Mouse (Mus musculus): ENCODE measurements around the gene Cxxc4.

- no peak for TF ChIP-seq CTCF (IDR thresholded peaks at IDR 0.05; ENCODE audit: control insufficient read depth, insufficient read depth, insufficient read length)
- no peak for TF ChIP-seq MAX (IDR thresholded peaks at IDR 0.05)
- TF ChIP-seq USF1 (IDR thresholded peaks at IDR 0.05; ENCODE audit: low read depth): no peak
Observed at GRCm38 (mm10) chr3:134279655-134280054, 43.4 kb downstream of the Cxxc4 start.
